Mouse (Mus musculus): Measurements from ENCODE around the gene Lama1. TPM values are rescaled to one million over a fixed set of nuclear protein-coding genes. Genes with fewer than 3 reads are reported as not detected.

The Lama1 gene
- polyA plus RNA-seq, 1 experiment from 2014 or later = 24.9 TPM

DNA sequence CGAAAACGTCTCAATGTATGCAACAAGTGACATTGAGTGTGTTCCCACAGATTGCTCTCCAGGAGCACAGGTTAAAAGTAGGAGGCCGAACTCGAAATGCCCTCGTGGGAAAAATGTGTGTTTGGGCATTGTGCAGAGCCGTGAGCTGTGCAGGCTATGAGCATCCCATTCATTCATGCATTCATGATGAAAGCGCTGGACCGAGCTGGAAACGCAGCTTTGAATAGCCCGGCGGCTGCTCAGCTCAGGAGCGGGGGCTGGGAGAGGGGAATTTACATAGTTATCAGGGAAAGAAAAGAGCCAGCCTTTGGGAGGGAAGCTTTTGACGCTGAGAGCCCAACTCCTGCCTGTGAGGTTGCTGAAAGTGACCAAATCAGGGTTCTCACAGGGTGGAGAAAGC lies 1.2 kb downstream of the Lama1 start:
- peak overlapping the region; percentile 97 for H3K27ac ChIP-seq
- H3K36me3 ChIP-seq (replicated peaks) = peaks cover 3% of the 10 kb centered on the region; the same call in 1 of the 2 replicates
- H3K27me3 ChIP-seq (ENCODE audit: poor library complexity, severe bottlenecking) = peaks cover 22% of the 10 kb centered on the region
- H3K9me3 ChIP-seq = no peaks in the 10 kb centered on the region
- peak overlapping the region; percentile 87 for H3K4me3 ChIP-seq
- peaks cover 90% of the 10 kb centered on the region for H3K4me1 ChIP-seq
- peak; percentile 83 for DNase-seq (ENCODE audit: extremely low spot score, low spot score)
- WGBS = under 1% methylated on average over 13 of the region's 13 CpGs

DNA sequence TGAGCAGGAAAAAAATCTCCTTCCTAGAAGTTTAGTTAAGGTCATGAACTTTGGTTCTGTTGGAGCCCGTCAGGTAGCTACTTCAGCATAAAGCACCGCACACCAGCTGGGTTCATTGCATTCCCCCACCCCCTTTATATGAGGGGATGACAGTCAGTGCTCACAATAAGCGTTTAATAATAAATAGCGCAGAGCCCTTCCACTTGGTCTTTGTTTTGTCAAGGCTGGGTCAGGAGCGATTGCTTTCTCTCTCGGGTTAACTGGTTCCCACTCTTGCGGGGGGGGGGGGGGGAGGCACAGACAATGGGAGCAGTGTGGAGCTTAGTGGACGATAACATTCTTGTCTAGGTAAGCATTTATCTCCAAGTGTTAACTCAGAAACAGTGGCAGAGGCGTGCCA lies 4.7 kb downstream of the Lama1 start:
- H3K4me3 ChIP-seq = peak overlapping the region; percentile 18; the same call in 1 of the 2 replicates
- H3K27ac ChIP-seq = peak overlapping the region; percentile 66; the same call in 1 of the 2 replicates
- no peak for DNase-seq (ENCODE audit: extremely low spot score, low spot score)
- peaks cover 19% of the 10 kb centered on the region for H3K36me3 ChIP-seq (replicated peaks)
- H3K27me3 ChIP-seq (ENCODE audit: poor library complexity, severe bottlenecking) = peaks cover 14% of the 10 kb centered on the region
- 23% methylated on average over 9 of the region's 9 CpGs for WGBS
- H3K9me3 ChIP-seq = no peaks in the 10 kb centered on the region
- H3K4me1 ChIP-seq = peaks cover 74% of the 10 kb centered on the region

GRCm38 (mm10) chr17:67702941-67703340 lies 5.9 kb downstream of the Lama1 start:
- peaks cover 14% of the 10 kb centered on the region for H3K27me3 ChIP-seq (ENCODE audit: poor library complexity, severe bottlenecking)
- H3K36me3 ChIP-seq (replicated peaks) = peaks cover 19% of the 10 kb centered on the region
- no peak overlapping the region for H3K4me3 ChIP-seq
- no peak overlapping the region; the same call in 1 of the 2 replicates for H3K27ac ChIP-seq
- no peak for DNase-seq (ENCODE audit: extremely low spot score, low spot score)
- peaks cover 69% of the 10 kb centered on the region for H3K4me1 ChIP-seq
- H3K9me3 ChIP-seq = no peaks in the 10 kb centered on the region
- 57% methylated on average over 3 of the region's 3 CpGs for WGBS

- Histone ChIP-seq H3K4me1 (peaks cover 65% of the 10 kb centered on the region), H3K36me3 (replicated peaks) (peaks cover 19% of the 10 kb centered on the region), H3K27me3 (ENCODE audit: poor library complexity, severe bottlenecking) (peaks cover 7% of the 10 kb centered on the region; the same call in 1 of the 2 replicates), H3K9me3 (no peaks in the 10 kb centered on the region), H3K27ac (no peak overlapping the region), H3K4me3 (no peak overlapping the region)
- WGBS = 90% methylated on average over 10 of the region's 10 CpGs
- DNase-seq (ENCODE audit: extremely low spot score, low spot score) = no peak
Measured at GRCm38 (mm10) chr17:67705035-67705769, 8.1 kb downstream of the Lama1 start.

DNA sequence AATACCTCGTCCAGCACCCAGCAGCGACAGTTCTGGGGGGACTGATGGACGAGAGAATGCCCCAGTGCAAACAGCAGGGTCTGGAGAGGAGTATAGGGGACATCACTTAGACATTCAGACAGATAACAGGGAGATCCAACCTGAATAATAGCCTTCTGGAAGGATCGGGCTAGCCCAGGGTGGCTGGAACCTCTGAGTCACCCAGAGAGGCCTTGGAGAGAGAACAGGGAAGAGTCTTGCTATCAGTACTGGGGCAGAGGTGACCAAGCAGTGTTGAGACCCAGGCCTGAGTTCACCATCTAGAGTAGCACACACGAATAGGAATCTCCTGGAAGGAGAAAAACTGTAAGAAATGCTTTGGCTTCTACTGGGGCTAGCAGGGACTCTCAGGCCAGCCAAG lies 9.3 kb downstream of the Lama1 start:
- Histone ChIP-seq H3K36me3 (replicated peaks) (peaks cover 19% of the 10 kb centered on the region), H3K27me3 (ENCODE audit: poor library complexity, severe bottlenecking) (no peaks in the 10 kb centered on the region), H3K9me3 (no peaks in the 10 kb centered on the region), H3K27ac (no peak overlapping the region), H3K4me1 (peaks cover 65% of the 10 kb centered on the region), H3K4me3 (no peak overlapping the region)
- no peak for DNase-seq (ENCODE audit: extremely low spot score, low spot score)
- 89% methylated on average over 5 of the region's 5 CpGs for WGBS

GRCm38 (mm10) chr17:67707793-67708364 lies 10.8 kb downstream of the Lama1 start:
- WGBS = 83% methylated on average over 13 of the region's 13 CpGs
- H3K4me3 ChIP-seq = no peak overlapping the region
- no peak for DNase-seq (ENCODE audit: extremely low spot score, low spot score)
- H3K36me3 ChIP-seq (replicated peaks) = peaks cover 22% of the 10 kb centered on the region
- H3K4me1 ChIP-seq = peaks cover 58% of the 10 kb centered on the region
- H3K9me3 ChIP-seq = no peaks in the 10 kb centered on the region
- H3K27me3 ChIP-seq (ENCODE audit: poor library complexity, severe bottlenecking) = no peaks in the 10 kb centered on the region
- H3K27ac ChIP-seq = 0 out of 2 replicates have a peak overlapping the region, but pooled peaks have one; percentile 44

DNA sequence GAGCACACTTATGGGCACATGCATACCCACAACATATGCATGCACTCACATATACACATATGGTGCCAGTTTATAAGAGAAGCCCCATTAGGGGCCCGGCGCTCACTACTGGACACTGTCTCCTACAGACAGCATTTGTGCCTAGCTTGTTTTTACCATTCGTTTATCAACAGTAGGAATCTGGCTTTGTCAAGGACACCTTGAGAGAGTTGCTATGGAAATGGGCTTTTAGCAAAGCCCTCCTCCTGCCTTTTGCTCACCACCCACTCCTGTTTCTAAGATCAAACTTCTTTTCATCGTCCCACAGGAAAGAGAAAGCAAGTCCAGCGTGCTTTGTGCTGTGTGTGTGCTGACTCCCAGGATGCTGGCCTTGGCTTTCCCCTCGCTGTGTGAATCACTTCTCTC lies 13.3 kb downstream of the Lama1 start:
- H3K27ac ChIP-seq = peak overlapping the region; percentile 63
- DNase-seq (ENCODE audit: extremely low spot score, low spot score) = no peak
- H3K4me3 ChIP-seq = no peak overlapping the region
- WGBS = 56% methylated on average over 6 of the region's 6 CpGs
- H3K4me1 ChIP-seq = peaks cover 53% of the 10 kb centered on the region
- no peaks in the 10 kb centered on the region for H3K27me3 ChIP-seq (ENCODE audit: poor library complexity, severe bottlenecking)
- H3K9me3 ChIP-seq = no peaks in the 10 kb centered on the region
- H3K36me3 ChIP-seq (replicated peaks) = peaks cover 4% of the 10 kb centered on the region

- DNase-seq (ENCODE audit: extremely low spot score, low spot score) = no peak
- 67% methylated on average over 4 of the region's 4 CpGs for WGBS
Measured at GRCm38 (mm10) chr17:67711361-67711760, 14.3 kb downstream of the Lama1 start.

GRCm38 (mm10) chr17:67712929-67713328 lies 15.9 kb downstream of the Lama1 start:
- no peaks in the 10 kb centered on the region for H3K27me3 ChIP-seq (ENCODE audit: poor library complexity, severe bottlenecking)
- no peak overlapping the region for H3K27ac ChIP-seq
- H3K4me1 ChIP-seq = peaks cover 38% of the 10 kb centered on the region
- H3K4me3 ChIP-seq = no peak overlapping the region
- H3K9me3 ChIP-seq = no peaks in the 10 kb centered on the region
- peaks cover 30% of the 10 kb centered on the region for H3K36me3 ChIP-seq (replicated peaks)
- 75% methylated on average over 7 of the region's 7 CpGs for WGBS
- no peak for DNase-seq (ENCODE audit: extremely low spot score, low spot score)

More at GRCm38 (mm10) chr17:67711361-67711760, 14.3 kb downstream of the Lama1 start:
- Histone ChIP-seq H3K27ac (no peak overlapping the region), H3K9me3 (no peaks in the 10 kb centered on the region), H3K27me3 (ENCODE audit: poor library complexity, severe bottlenecking) (no peaks in the 10 kb centered on the region), H3K4me1 (peaks cover 49% of the 10 kb centered on the region), H3K36me3 (replicated peaks) (peaks cover 14% of the 10 kb centered on the region), H3K4me3 (no peak overlapping the region)

DNA sequence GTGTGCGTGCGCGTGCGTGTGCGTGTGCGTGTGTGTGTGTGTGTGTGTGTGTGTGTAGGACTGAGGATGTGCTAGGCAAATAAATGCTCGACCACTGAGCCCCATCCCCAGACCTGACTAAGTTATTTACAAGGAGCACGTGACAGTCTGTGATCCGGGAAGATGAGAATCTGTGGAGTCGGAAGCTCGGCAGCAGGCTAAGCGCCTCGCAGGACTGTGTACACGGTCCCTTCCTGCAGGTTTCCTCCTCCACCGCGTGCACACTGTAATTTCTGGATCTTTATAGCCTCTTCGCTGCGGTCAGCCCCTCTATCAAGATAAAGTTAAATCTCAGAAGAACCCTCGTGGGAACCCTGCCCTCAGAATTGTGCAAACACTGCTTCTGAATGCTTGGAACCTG lies 18.4 kb downstream of the Lama1 start:
- no peak overlapping the region for H3K27ac ChIP-seq
- H3K4me3 ChIP-seq = no peak overlapping the region
- H3K36me3 ChIP-seq (replicated peaks) = peaks cover 51% of the 10 kb centered on the region
- peaks cover 16% of the 10 kb centered on the region for H3K4me1 ChIP-seq
- WGBS = 90% methylated on average over 19 of the region's 19 CpGs
- no peak for DNase-seq (ENCODE audit: extremely low spot score, low spot score)
- no peaks in the 10 kb centered on the region for H3K27me3 ChIP-seq (ENCODE audit: poor library complexity, severe bottlenecking)
- no peaks in the 10 kb centered on the region for H3K9me3 ChIP-seq

DNA sequence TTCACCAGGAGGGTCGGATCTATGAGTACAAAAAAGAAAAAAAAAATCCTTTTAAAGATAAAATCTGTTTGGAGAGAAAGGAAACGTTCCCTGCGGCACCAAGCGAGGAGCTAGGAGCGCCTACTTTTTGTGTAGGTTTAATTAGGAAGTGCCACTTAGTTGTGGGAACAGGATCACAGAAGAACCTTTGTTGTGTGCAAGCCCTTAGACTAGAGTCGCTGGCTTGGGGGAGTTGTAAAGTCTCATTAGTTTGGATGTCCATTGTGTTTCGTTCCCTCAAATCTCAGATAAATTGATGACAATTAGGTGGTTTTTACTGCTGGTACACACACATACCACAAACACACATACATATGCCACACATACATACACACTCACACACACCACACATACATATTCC lies 25.0 kb downstream of the Lama1 start:
- Histone ChIP-seq H3K27me3 (ENCODE audit: poor library complexity, severe bottlenecking) (no peaks in the 10 kb centered on the region), H3K36me3 (replicated peaks) (peaks cover 65% of the 10 kb centered on the region), H3K4me3 (no peak overlapping the region), H3K9me3 (no peaks in the 10 kb centered on the region), H3K4me1 (peaks cover 45% of the 10 kb centered on the region), H3K27ac (peak overlapping the region; percentile 48; the same call in 1 of the 2 replicates)
- WGBS = 39% methylated on average over 7 of the region's 7 CpGs
- no peak for DNase-seq (ENCODE audit: extremely low spot score, low spot score)

- H3K4me3 ChIP-seq = no peak overlapping the region
- H3K9me3 ChIP-seq = no peaks in the 10 kb centered on the region
- no peak for DNase-seq (ENCODE audit: extremely low spot score, low spot score)
- H3K27me3 ChIP-seq (ENCODE audit: poor library complexity, severe bottlenecking) = no peaks in the 10 kb centered on the region
- WGBS = 95% methylated on average over 1 of the region's 1 CpGs
- no peak overlapping the region for H3K27ac ChIP-seq
- peaks cover 45% of the 10 kb centered on the region for H3K4me1 ChIP-seq
- H3K36me3 ChIP-seq (replicated peaks) = peaks cover 65% of the 10 kb centered on the region
Measured at GRCm38 (mm10) chr17:67722578-67722977, 25.5 kb downstream of the Lama1 start.
